Mouse (Mus musculus) neural tube, embryonic 15.5 days (tissue): ENCODE measurements around the gene Sik3. TPM values are rescaled to one million over a fixed set of nuclear protein-coding genes. Genes with fewer than 3 reads are reported as not detected.

Source experiments
- ATAC-seq: fragments of 200-750 bp; cut with Nextera tagmentation; 2 replicates; pipeline ENCODE4 v1.8.0; 2017; ENCODE audit warnings: mild to moderate bottlenecking, moderate TSS enrichment, moderate library complexity; ENCODE audit not compliant: low FRiP score
- H3K27ac ChIP-seq: fragments of 300-500 bp; sonication (generic); replicated peaks from 2 replicates; pipeline ENCODE4 v1.5.1; 2015; ENCODE audit warnings: mild to moderate bottlenecking, inconsistent platforms
- H3K27me3 ChIP-seq: fragments of 300-500 bp; sonication (generic); replicated peaks from 2 replicates; pipeline ENCODE4 v1.6.1; 2015; ENCODE audit warnings: inconsistent platforms
- H3K36me3 ChIP-seq: fragments of 300-500 bp; sonication (generic); 2 replicates; pipeline ENCODE4 v1.6.1; 2015; ENCODE audit warnings: inconsistent platforms
- H3K4me1 ChIP-seq: fragments of 300-500 bp; sonication (generic); 2 replicates; pipeline ENCODE4 v1.6.1; 2015; ENCODE audit warnings: inconsistent platforms
- H3K4me2 ChIP-seq: fragments of 300-500 bp; sonication (generic); 2 replicates; pipeline ENCODE4 v1.6.1; 2015; ENCODE audit warnings: inconsistent platforms, mild to moderate bottlenecking, moderate library complexity
- H3K4me3 ChIP-seq: fragments of 300-500 bp; sonication (generic); replicated peaks from 2 replicates; pipeline ENCODE4 v1.5.1; 2015; ENCODE audit warnings: mild to moderate bottlenecking, inconsistent platforms
- H3K9ac ChIP-seq: fragments of 300-500 bp; sonication (generic); replicated peaks from 2 replicates; pipeline ENCODE4 v1.6.1; 2015; ENCODE audit warnings: mild to moderate bottlenecking, inconsistent platforms
- H3K9me3 ChIP-seq: fragments of 300-500 bp; sonication (generic); replicated peaks from 2 replicates; pipeline ENCODE4 v1.6.1; 2016; ENCODE audit warnings: inconsistent platforms
- WGBS: fragments of 180-500 bp; shearing (Covaris S2); methylation state at CpG from one replicate; pipeline ENCODE4 v1.1.7; 2015; ENCODE audit warnings: mixed read lengths; 5-methylcytosine and 5-hydroxymethylcytosine counted together
- polyA plus RNA-seq: library from polyadenylated mRNA; unstranded; fragments of >200 nt; fragmentation: Nextera tagmentation; extraction: Ambion mirVana; gene quantifications from 2 replicates; pipeline ENCODE4 v1.2.1, GENCODE M21; 2015

The Sik3 gene
- polyA plus RNA-seq, 1 experiment from 2014 or later, result 9.9 TPM

DNA sequence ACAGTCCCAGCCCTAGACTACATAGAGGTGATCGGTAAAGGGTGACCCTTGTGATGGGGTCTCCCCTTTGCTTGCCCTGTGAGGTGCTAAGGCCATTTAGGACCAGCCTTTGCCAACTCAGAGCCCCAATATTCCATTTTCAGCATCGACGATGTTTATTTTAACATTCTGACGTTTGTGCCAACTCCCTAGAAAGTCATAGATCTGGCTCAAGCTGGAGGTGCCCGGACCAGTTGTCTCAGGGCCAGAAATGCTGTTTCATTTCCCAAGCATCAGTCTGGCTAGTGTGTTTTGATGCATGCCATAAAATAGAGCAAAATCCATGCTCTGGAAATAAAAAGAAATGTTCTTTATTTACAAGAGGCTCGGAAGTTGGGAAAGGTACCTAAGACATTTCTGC lies 5.7 kb downstream of the Sik3 start:
- Histone ChIP-seq H3K4me2 (no peak overlapping the region), H3K27me3 (no peaks in the 10 kb centered on the region), H3K4me1 (peaks cover 49% of the 10 kb centered on the region), H3K36me3 (no peaks in the 10 kb centered on the region), H3K4me3 (no peak overlapping the region), H3K27ac (no peak overlapping the region), H3K9ac (no peak overlapping the region), H3K9me3 (no peaks in the 10 kb centered on the region)
- ATAC-seq, result no peak
- WGBS, result 87% methylated on average over 6 of the region's 6 CpGs

DNA sequence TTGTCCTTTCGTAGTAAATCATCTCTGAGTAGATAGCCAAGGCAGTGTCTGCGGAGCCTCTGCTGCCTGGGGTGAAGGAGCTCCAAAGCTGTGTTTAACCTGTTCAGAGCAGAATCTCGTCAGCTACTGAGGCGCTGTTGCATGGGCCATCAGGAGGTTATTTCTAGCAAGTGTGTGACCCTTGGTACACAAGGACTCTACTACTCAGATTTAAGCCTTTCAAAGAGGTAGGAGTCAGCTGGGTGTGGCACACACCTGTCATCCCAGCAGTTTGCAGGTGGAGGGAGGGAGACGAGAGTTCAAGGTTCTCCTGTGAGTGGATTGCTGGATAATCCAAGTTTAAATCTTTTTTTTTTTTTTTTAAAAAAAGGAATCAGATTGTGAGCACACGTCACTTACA lies 7.4 kb downstream of the Sik3 start:
- 69% methylated on average over 6 of the region's 6 CpGs for WGBS
- H3K4me3 ChIP-seq, result no peak overlapping the region
- no peaks in the 10 kb centered on the region for H3K27me3 ChIP-seq
- no peaks in the 10 kb centered on the region for H3K9me3 ChIP-seq
- H3K27ac ChIP-seq, result no peak overlapping the region
- H3K36me3 ChIP-seq, result no peaks in the 10 kb centered on the region
- H3K4me1 ChIP-seq, result peaks cover 32% of the 10 kb centered on the region
- ATAC-seq, result no peak
- no peak overlapping the region for H3K4me2 ChIP-seq
- no peak overlapping the region for H3K9ac ChIP-seq

DNA sequence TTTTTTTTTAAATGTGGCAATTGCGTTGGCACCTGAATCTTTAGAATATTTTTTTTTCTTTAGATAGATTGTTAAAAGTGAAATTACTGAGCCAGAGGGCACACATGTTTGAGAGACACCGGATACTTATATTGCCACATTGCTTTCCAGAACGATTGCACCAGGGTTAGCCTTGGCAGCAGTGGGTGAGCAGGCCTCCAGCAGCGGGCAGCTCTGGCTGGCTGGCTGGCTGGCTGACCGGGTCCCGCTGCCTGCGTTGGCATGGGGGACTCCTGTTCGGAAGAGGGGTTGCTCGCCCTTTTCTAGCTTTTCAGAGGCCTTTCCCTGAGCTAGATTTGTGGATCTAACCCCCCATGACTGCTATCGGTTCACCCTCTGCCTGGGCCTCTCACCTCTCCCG lies 11.0 kb downstream of the Sik3 start:
- WGBS, result 90% methylated on average over 11 of the region's 11 CpGs
- no peak overlapping the region for H3K4me2 ChIP-seq
- ATAC-seq, result no peak
- peaks cover 16% of the 10 kb centered on the region; the same call in 1 of the 2 replicates for H3K4me1 ChIP-seq
- H3K9me3 ChIP-seq, result no peaks in the 10 kb centered on the region
- no peaks in the 10 kb centered on the region for H3K27me3 ChIP-seq
- H3K27ac ChIP-seq, result no peak overlapping the region
- no peak overlapping the region for H3K9ac ChIP-seq
- H3K4me3 ChIP-seq, result no peak overlapping the region
- no peaks in the 10 kb centered on the region for H3K36me3 ChIP-seq

DNA sequence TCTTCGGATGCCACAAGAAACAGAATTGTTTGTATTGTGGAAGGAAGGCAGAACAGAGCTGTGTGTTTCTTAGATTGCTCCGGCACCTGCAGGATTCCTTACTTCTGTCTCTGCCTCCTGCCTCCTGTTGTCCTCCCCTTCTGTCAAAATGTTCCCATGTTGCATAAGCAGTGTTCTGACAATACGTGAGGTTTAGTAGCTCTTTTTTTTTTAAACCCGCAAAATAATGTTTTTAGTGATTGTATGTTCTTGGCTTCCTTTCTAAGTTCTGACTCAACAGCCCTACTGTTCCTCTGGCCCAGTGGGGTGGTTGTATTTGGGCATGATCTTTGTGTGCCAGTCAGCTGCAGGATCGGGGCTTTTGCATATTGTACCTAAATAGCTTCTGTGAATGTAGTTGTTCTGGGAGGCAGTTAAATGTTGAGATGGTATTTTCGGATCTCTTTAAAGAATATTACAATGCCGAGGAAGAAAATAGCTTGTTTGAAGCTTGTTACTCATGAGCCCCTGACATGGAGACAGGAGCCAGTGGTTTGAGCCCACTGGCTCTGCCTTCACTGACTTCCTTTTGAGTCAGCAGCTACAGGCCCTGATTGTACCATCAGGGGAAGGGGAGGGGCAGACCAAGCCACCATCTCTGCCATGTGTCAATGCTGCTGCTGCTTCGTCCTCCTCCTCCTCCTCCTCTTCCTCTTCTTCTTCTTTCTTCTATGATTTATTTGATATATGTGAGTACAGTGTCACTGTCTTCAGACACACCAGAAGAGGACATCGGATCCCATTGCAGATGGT lies 13.6 kb downstream of the Sik3 start:
- H3K9ac ChIP-seq, result no peak overlapping the region
- no peak overlapping the region; the same call in 1 of the 2 replicates for H3K27ac ChIP-seq

DNA sequence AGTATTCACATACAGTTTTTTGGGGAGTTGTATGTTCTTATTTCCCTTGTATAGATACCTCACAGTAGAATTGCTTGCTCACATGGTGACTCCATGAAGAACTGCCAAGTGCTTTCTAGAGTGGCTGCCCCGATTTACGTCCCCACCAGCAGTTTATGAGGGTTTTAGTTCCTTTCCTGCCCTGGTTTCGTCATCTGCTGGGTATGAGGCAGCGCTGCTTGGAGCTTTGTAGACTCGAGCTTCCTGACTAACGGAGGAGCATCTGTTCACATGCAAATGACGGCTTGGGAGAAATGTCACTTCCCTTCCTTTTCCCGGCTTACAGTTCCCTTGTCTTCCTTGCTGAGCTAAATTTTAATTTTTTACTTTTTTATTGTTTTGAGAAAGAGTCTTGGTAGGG lies 15.4 kb downstream of the Sik3 start:
- H3K4me2 ChIP-seq, result no peak overlapping the region
- no peaks in the 10 kb centered on the region for H3K27me3 ChIP-seq
- peaks cover 23% of the 10 kb centered on the region for H3K4me1 ChIP-seq
- H3K27ac ChIP-seq, result no peak overlapping the region
- no peak overlapping the region for H3K4me3 ChIP-seq
- WGBS, result 21% methylated on average over 8 of the region's 8 CpGs
- no peak for ATAC-seq
- H3K9me3 ChIP-seq, result no peaks in the 10 kb centered on the region
- no peak overlapping the region for H3K9ac ChIP-seq
- H3K36me3 ChIP-seq, result no peaks in the 10 kb centered on the region

More for the DNA sequence above, 13.6 kb downstream of the Sik3 start:
- H3K4me3 ChIP-seq, result no peak overlapping the region
- H3K36me3 ChIP-seq, result no peaks in the 10 kb centered on the region
- H3K9me3 ChIP-seq, result no peaks in the 10 kb centered on the region
- H3K4me1 ChIP-seq, result peaks cover 16% of the 10 kb centered on the region; the same call in 1 of the 2 replicates
- H3K4me2 ChIP-seq, result no peak overlapping the region
- no peak for ATAC-seq
- WGBS, result 81% methylated on average over 9 of the region's 9 CpGs
- H3K27me3 ChIP-seq, result no peaks in the 10 kb centered on the region

DNA sequence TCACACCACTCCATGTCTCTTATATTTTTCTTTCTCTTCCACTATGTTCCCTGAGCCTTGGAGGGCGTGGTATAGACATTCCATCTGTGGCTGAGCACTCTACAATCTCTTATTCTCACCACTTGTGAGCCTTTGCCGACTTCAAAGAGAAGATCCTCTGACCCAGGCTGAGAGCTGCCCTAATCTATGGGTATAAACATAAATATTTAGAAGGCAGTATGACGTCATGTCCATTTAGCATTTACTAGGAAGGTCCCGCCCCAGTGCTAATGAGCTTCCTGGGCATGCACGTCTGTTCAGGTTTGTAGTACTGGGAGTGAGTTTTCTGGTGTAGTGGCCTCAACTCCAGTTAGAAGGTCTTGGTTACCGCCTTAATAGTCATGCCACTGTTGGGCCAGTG lies 16.9 kb downstream of the Sik3 start:
- ATAC-seq, result no peak

DNA sequence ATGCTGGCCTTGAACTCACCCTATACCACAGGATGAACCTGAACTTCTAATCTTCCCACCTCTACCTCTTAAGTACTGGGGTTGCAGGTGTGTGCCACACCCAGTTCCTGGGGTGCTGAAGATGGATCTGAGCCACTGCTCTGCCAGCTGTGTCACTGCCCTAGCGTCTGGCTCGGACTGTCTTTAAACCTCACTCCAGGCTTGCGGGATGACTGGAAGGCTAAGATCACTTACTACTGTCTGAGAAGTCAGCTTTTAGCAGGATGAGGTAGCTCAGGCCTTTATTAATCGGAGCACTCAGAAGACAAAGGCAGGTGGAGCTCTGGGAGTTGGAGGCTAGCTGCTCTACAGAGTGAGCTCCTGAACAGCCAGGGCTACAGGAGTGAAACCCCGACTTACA lies 17.6 kb downstream of the Sik3 start:
- 83% methylated on average over 5 of the region's 5 CpGs for WGBS
- H3K4me2 ChIP-seq, result no peak overlapping the region

More for the DNA sequence above, 16.9 kb downstream of the Sik3 start:
- H3K27ac ChIP-seq, result no peak overlapping the region
- peaks cover 27% of the 10 kb centered on the region for H3K4me1 ChIP-seq
- H3K9ac ChIP-seq, result no peak overlapping the region
- no peaks in the 10 kb centered on the region for H3K27me3 ChIP-seq
- H3K9me3 ChIP-seq, result no peaks in the 10 kb centered on the region
- 74% methylated on average over 6 of the region's 6 CpGs for WGBS
- H3K4me3 ChIP-seq, result no peak overlapping the region
- no peaks in the 10 kb centered on the region for H3K36me3 ChIP-seq
- no peak overlapping the region for H3K4me2 ChIP-seq

DNA sequence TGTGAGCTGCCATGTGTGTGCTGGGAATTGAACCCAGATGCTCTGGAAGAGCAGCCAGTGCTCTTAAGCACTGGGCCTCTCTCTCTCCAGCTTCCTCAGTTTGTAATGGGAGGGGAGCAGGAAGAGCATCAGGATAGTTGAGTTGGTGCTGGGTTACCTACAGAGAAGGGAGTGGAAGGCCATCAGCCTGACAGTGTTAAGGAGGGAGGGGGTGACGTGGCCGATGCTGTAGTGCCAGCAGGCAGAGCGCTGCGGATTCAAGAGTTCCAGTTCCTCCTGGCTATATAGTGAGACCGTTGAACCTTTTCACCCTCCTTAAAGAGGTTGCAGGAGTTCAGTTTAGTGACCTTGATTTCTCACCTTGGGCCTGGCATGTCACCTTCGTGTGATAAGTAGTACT lies 18.3 kb downstream of the Sik3 start:
- WGBS, result 91% methylated on average over 6 of the region's 6 CpGs
- Histone ChIP-seq H3K27ac (no peak overlapping the region), H3K4me1 (peaks cover 27% of the 10 kb centered on the region), H3K9me3 (no peaks in the 10 kb centered on the region), H3K9ac (no peak overlapping the region), H3K27me3 (no peaks in the 10 kb centered on the region), H3K4me3 (no peak overlapping the region), H3K36me3 (no peaks in the 10 kb centered on the region), H3K4me2 (no peak overlapping the region)
- ATAC-seq, result no peak

More for the DNA sequence above, 17.6 kb downstream of the Sik3 start:
- no peaks in the 10 kb centered on the region for H3K36me3 ChIP-seq
- H3K4me3 ChIP-seq, result no peak overlapping the region
- no peaks in the 10 kb centered on the region for H3K27me3 ChIP-seq
- H3K27ac ChIP-seq, result no peak overlapping the region
- peaks cover 27% of the 10 kb centered on the region for H3K4me1 ChIP-seq
- H3K9me3 ChIP-seq, result no peaks in the 10 kb centered on the region
- ATAC-seq, result no peak
- H3K9ac ChIP-seq, result no peak overlapping the region

DNA sequence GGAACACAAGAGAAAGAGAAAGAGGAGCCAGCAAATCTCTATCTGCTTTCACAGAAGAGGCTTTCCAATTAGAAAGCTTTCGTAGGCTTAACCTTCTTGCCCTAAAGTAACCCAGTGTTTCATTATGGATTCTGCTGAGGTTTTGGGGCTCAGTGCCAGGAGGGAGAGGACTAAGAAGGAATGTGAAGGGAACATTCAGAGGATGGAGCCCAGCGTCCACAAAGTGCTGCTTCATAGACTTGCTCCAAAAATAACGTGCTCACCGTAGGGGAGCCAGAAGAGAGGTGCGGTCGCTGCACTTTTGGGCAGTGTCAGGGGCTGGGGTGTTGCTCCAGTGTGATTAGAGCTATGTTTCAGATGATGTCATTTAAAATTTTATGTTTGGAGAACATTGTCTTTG lies 19.6 kb downstream of the Sik3 start:
- no peaks in the 10 kb centered on the region for H3K27me3 ChIP-seq
- H3K4me2 ChIP-seq, result no peak overlapping the region
- no peak overlapping the region for H3K27ac ChIP-seq
- WGBS, result 72% methylated on average over 6 of the region's 6 CpGs
- H3K4me3 ChIP-seq, result no peak overlapping the region
- no peaks in the 10 kb centered on the region for H3K9me3 ChIP-seq
- no peak for ATAC-seq
- peaks cover 27% of the 10 kb centered on the region for H3K4me1 ChIP-seq
- H3K36me3 ChIP-seq, result no peaks in the 10 kb centered on the region
- no peak overlapping the region for H3K9ac ChIP-seq

DNA sequence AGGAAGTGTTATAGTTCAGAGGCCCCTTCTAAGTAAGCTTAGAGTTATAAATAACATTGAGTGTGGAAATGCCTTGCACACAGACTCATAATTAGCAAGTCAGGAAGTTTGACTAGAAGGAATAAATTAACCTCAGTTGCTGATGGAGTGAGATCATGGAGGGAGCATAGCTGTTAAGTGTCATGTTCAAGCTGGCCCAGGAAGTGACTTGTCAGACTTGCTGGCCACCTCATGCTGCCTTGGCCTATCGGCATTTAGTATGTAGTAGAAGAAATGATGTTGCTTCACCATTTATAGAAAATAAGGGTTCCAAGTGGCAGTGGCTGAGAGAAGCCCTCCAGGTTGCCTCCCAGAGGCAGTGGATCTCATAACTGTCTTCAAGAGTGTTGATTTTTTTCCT lies 20.4 kb downstream of the Sik3 start:
- WGBS, result 94% methylated on average over 1 of the region's 1 CpGs
- H3K27ac ChIP-seq, result no peak overlapping the region
- H3K4me1 ChIP-seq, result peaks cover 25% of the 10 kb centered on the region
- no peaks in the 10 kb centered on the region for H3K9me3 ChIP-seq
- no peak for ATAC-seq
- no peak overlapping the region for H3K4me3 ChIP-seq
- no peak overlapping the region for H3K9ac ChIP-seq
- H3K36me3 ChIP-seq, result no peaks in the 10 kb centered on the region
- no peaks in the 10 kb centered on the region for H3K27me3 ChIP-seq
- no peak overlapping the region for H3K4me2 ChIP-seq

DNA sequence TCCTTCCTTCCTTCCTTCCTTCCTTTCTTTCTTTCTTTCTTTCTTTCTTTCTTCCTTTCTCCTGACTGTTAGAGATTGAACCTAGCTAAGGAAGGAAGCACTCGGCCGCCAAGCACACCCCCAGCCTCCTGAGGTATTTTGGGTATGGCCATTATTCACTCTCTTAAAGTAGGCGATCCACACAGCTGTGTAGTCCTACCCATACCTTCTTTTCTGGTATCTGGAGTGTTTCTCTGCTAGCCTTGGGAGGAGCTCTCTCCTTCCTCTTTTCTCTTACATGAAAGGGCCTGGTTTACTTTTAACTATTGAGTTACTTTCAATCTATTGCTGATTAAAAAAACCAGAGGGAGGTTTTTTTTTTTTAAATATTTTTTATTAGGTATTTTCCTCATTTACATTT lies 21.2 kb downstream of the Sik3 start:
- 82% methylated on average over 3 of the region's 3 CpGs for WGBS
- Histone ChIP-seq H3K9ac (no peak overlapping the region), H3K4me3 (no peak overlapping the region), H3K27ac (no peak overlapping the region), H3K36me3 (no peaks in the 10 kb centered on the region), H3K4me2 (no peak overlapping the region), H3K27me3 (no peaks in the 10 kb centered on the region), H3K4me1 (peaks cover 22% of the 10 kb centered on the region), H3K9me3 (no peaks in the 10 kb centered on the region)
- no peak for ATAC-seq

DNA sequence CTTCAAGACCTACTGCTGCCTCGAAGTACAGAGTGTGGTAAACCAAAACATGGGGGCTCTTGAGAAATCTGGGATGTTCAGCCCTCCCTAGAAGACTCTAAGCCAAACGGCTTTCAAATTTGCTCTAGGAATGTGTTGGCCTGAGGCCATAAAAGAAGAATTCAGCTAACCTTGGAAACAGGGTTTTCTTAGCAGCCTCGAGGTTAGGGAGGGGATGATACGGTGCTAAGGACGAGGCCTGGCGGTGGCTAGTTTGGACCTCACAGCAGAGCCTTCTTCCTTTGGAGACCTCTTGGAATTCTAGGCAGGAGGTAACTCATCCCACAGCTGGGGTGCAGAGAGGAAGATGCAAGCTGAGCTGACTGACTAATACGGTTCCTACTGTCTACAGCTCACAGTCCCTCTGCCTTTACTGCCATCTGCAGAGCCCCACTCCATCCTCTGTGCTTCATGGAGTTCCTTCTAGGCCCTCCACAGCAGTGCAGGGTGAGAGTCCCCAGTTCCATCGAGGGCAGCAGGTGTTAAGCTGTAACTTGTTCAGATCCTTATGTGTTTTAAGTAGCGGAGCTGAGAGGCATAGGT lies 22.8 kb downstream of the Sik3 start:
- WGBS, result 63% methylated on average over 9 of the region's 9 CpGs
- Histone ChIP-seq H3K4me1 (peaks cover 22% of the 10 kb centered on the region), H3K27me3 (no peaks in the 10 kb centered on the region), H3K36me3 (no peaks in the 10 kb centered on the region), H3K27ac (no peak overlapping the region), H3K4me2 (no peak overlapping the region), H3K4me3 (no peak overlapping the region), H3K9me3 (no peaks in the 10 kb centered on the region), H3K9ac (no peak overlapping the region)
- ATAC-seq, result no peak
